Mouse (Mus musculus): ENCODE data around the gene Olfr221.

Olfr221 gene

GRCm38 (mm10) chr14:52019051-52019589 lies 23.1 kb downstream of the Olfr221 start:
- DNase-seq (ENCODE audit: low spot score), result no peak

- DNase-seq (ENCODE audit: low spot score), result no peak
These were observed 23.8 kb downstream of the Olfr221 start for GRCm38 (mm10) chr14:52018248-52019050.

GRCm38 (mm10) chr14:52017662-52018061 lies 24.6 kb downstream of the Olfr221 start:
- no peak for DNase-seq (ENCODE audit: low spot score)

- DNase-seq (ENCODE audit: low spot score), result no peak
These were observed 25.4 kb downstream of the Olfr221 start for GRCm38 (mm10) chr14:52016625-52017405.

GRCm38 (mm10) chr14:52015445-52016100 lies 26.7 kb downstream of the Olfr221 start, which contains the start of gene Tmem253:
Gene Tmem253, plus strand, starts transcription at chr14:52015658.
- DNase-seq (ENCODE audit: low spot score), result no peak

GRCm38 (mm10) chr14:52014761-52015311 lies 27.4 kb downstream of the Olfr221 start:
- peak; percentile 61 for DNase-seq (ENCODE audit: low spot score)

- no peak for DNase-seq (ENCODE audit: low spot score)
These were observed 27.9 kb downstream of the Olfr221 start for GRCm38 (mm10) chr14:52014271-52014760.

GRCm38 (mm10) chr14:52013771-52014219 lies 28.5 kb downstream of the Olfr221 start:
- no peak for DNase-seq (ENCODE audit: low spot score)

- no peak for DNase-seq (ENCODE audit: low spot score)
These were observed 29.1 kb downstream of the Olfr221 start for GRCm38 (mm10) chr14:52013021-52013610.

- no peak for DNase-seq (ENCODE audit: low spot score)
These were observed 29.7 kb downstream of the Olfr221 start for GRCm38 (mm10) chr14:52012553-52012952.

- DNase-seq (ENCODE audit: low spot score), result no peak
These were observed 30.2 kb downstream of the Olfr221 start for GRCm38 (mm10) chr14:52012085-52012484.

- DNase-seq (ENCODE audit: low spot score), result no peak
These were observed 30.6 kb downstream of the Olfr221 start for GRCm38 (mm10) chr14:52011683-52012082.

GRCm38 (mm10) chr14:52010446-52011111 lies 31.7 kb downstream of the Olfr221 start:
- DNase-seq (ENCODE audit: low spot score), result no peak

- DNase-seq (ENCODE audit: low spot score), result no peak
These were observed 32.4 kb downstream of the Olfr221 start for GRCm38 (mm10) chr14:52009841-52010240.

GRCm38 (mm10) chr14:52009361-52009760 lies 32.9 kb downstream of the Olfr221 start:
- no peak for DNase-seq (ENCODE audit: low spot score)

GRCm38 (mm10) chr14:52008321-52009203 lies 33.7 kb downstream of the Olfr221 start:
- DNase-seq (ENCODE audit: low spot score), result peak; percentile 90

- DNase-seq (ENCODE audit: low spot score), result no peak
These were observed 35.5 kb downstream of the Olfr221 start for GRCm38 (mm10) chr14:52006771-52007170.

GRCm38 (mm10) chr14:52006241-52006640 lies 36.0 kb downstream of the Olfr221 start:
- no peak for DNase-seq (ENCODE audit: low spot score)

GRCm38 (mm10) chr14:52005616-52006015 lies 36.6 kb downstream of the Olfr221 start:
- no peak for DNase-seq (ENCODE audit: low spot score)

- DNase-seq (ENCODE audit: low spot score), result no peak
These were observed 37.1 kb downstream of the Olfr221 start for GRCm38 (mm10) chr14:52005141-52005540.
